Mouse (Mus musculus): Measurements from ENCODE around the gene Slc9a1. TPM values are rescaled to one million over a fixed set of nuclear protein-coding genes. Genes with fewer than 3 reads are reported as not detected.

The Slc9a1 gene
- polyA plus RNA-seq (2017; shearing (Covaris generic)): 10 to 100 TPM; 17.9 to 19.7 TPM

DNA sequence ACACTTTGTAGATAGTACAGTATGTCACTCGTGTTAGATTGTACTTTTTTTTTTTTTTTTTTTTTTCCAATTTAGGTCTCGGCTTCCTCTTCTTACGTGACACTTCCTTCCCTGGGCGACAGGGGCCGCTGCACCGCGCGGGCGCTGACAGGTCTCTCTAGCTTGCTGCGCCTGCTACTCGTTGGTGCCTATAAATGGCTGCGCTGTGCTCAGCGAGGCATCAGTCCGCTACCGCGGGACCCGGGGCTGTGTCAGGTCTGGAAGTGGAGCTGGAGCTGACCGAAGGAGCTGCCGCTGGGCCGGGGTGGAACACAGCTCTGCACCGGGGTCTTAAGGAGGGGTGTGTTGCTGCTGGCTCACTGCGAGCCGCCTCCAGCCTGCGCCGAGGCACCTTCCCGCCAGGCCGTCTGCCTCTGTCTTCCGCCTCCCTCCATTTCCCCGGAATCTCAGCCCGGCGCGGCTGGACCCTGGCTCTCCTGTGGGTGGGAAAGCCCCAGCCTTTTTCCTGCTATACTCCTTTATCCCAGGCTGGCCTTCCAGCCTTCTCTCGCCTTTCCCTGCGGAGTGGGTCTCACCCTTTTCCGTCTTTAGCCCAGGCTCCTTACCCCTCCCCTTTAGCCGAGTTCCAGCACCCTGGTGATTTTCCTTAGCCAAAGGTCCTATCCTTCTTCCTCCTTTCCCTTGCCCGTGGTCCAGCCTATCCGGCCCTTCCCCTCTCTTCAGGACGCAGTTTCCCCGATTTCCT lies at the start of gene Slc9a1:
TSS of gene Slc9a1 (plus strand) at position 154 of the 745 bp plus-strand sequence.

GRCm38 (mm10) chr4:133353367-133354365 lies 15.8 kb upstream of the Slc9a1 start, which contains the start of gene Wdtc1:
Gene Wdtc1 (minus strand): TSS chr4:133353481.

Other genes with a start within 250 kb of the Slc9a1 start
- 10 to 100 TPM; 82.4 to 93.8 TPM for gene Wasf2, start 239.2 kb upstream of the Slc9a1 start, polyA plus RNA-seq (2017; shearing (Covaris generic))
- gene Cd164l2, start 157.6 kb upstream of the Slc9a1 start, polyA plus RNA-seq (2017; shearing (Covaris generic)): under 1 TPM in 1 of 2 experiments, not detected in 1; 0.69 TPM
- gene Gpr3, start 157.2 kb upstream of the Slc9a1 start, polyA plus RNA-seq (2017; shearing (Covaris generic)): under 1 TPM in 1 of 2 experiments, not detected in 1; 0.14 TPM
- under 1 TPM; 0.27 to 0.30 TPM for gene Map3k6, start 128.9 kb upstream of the Slc9a1 start, polyA plus RNA-seq (2017; shearing (Covaris generic))
- 10 to 100 TPM; 13.1 to 77.2 TPM for gene Sytl1, start 106.6 kb upstream of the Slc9a1 start, polyA plus RNA-seq (2017; shearing (Covaris generic))
- 10 to 100 TPM; 56.9 to 74.8 TPM for gene Tmem222, start 91.9 kb upstream of the Slc9a1 start, polyA plus RNA-seq (2017; shearing (Covaris generic))
- 1 to 10 TPM; 4.4 to 5.4 TPM for gene Wdtc1, start 16.2 kb upstream of the Slc9a1 start, polyA plus RNA-seq (2017; shearing (Covaris generic))
- gene Tent5b, start 110.4 kb downstream of the Slc9a1 start, polyA plus RNA-seq (2017; shearing (Covaris generic)): not detected
- gene Trnp1, start 128.8 kb downstream of the Slc9a1 start, polyA plus RNA-seq (2017; shearing (Covaris generic)): 10 to 100 TPM in 1 of 2 experiments, not detected in 1; 13.8 TPM
- 1 to 10 TPM in 1 of 2 experiments, under 1 TPM in 1; 0.65 to 1.5 TPM for gene Kdf1, start 149.3 kb downstream of the Slc9a1 start, polyA plus RNA-seq (2017; shearing (Covaris generic))
- 100 to 1,000 TPM; 134 to 152 TPM for gene Nudc, start 176.3 kb downstream of the Slc9a1 start, polyA plus RNA-seq (2017; shearing (Covaris generic))
- not detected for gene Nr0b2, start 183.7 kb downstream of the Slc9a1 start, polyA plus RNA-seq (2017; shearing (Covaris generic))
- 10 to 100 TPM; 13.4 to 13.7 TPM for gene Gpatch3, start 205.0 kb downstream of the Slc9a1 start, polyA plus RNA-seq (2017; shearing (Covaris generic))
- gene Gpn2, start 214.7 kb downstream of the Slc9a1 start, polyA plus RNA-seq (2017; shearing (Covaris generic)): 10 to 100 TPM; 24.1 to 26.2 TPM
- gene Sfn, start 232.5 kb downstream of the Slc9a1 start, polyA plus RNA-seq (2017; shearing (Covaris generic)): 10 to 100 TPM; 19.5 to 20.1 TPM

All from activated CD4-positive, CD25-positive, alpha-beta regulatory T cell (primary cell).